Mouse (Mus musculus): ENCODE measurements around the gene Astn2.

Gene Astn2

DNA sequence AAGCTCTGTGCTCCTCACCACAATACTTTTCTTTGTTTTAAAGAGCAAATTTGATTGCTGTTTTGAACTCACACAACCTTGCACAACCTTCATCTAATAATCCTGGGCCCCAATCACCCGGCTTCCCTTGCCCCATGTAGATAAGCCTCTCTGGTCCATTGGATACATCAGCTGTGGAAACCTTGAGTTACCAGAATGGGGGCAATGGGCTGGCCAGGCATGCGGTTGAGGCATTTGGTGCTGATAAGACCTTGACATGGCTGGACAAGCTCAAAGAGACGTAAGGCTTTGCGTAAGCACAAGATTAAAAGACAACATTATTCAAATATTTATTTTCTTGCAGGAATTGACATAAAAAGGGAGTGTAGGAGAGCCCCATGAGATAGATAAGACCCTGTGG lies 988.9 kb downstream of the Astn2 start:
- no peak for DNase-seq (ENCODE audit: low spot score)

DNA sequence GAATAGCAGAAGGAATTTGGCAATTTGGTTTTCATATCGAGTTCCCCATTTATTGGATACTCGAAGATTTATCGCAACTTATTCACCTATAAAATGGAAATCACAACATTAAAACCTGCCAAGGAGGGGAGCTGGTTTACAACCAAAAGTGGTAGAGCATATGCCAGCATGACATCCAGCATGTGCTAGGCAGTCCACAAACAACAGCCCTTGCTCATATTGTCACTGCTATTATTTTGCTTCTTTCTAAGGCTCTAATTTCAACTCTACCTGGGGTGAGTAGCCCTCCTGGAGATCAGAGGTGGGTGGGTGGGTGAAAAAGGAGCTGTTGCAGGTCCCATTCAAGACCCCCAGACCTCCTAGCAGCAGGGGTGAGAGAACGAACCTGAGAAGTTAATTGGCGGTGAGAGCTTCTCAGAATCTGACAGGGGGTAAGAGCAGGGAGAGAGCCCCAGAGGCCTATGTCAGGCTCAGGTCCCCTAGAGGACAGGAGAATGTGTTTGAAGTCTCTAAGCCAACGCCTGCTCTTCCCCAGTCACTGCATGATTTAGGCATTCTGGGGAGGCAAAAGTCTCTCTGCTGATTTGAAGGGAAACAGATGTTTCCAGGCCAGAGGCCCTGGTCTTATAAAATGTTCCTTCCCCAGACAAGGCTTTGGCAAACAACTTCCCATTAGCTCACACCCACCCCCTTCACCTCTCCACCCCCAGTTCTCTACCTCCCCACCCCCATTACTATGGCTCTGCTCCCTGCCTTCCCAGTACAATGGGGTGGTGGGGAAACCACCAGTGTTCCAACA lies 1001.4 kb downstream of the Astn2 start:
- DNase-seq (ENCODE audit: low spot score), result peak; percentile 65

DNA sequence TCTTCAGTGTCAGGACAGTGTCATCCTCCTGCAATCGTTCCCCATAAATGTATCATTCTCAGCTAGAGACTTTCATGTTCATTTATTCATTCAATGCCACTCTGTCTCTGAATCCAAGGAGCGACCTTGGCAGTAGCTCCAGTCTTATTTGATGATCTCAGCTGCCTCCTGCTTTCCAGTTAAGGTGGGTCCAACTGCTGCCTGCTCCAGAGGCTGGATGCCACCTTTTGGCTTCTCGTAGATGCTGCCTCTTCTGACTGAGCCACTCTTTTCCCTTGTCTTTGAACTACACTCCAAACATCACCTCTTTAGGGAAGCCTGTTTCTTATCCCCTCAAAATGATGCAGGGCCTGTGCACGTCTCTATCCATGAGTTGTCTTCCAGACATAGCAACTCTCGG lies 1002.1 kb downstream of the Astn2 start:
- no peak for DNase-seq (ENCODE audit: low spot score)

DNA sequence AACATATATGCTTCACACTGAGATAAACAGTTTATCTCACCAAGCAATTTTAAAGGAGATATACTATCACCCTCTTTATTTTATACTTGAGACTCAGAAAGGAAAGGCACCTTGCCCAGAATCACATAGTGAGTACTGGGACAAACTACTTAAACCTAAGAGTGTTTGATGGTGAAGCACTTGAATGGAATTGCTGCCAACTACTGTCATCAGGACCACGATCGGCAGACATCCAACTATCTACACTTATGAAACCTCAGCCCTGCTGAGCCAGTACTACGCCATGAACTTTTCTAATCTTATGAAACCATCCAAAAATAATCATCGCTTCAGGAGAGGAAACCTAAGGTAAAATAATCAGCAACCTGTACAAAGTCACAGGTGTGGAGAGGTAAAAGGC lies 1005.0 kb downstream of the Astn2 start:
- DNase-seq (ENCODE audit: low spot score), result no peak

DNA sequence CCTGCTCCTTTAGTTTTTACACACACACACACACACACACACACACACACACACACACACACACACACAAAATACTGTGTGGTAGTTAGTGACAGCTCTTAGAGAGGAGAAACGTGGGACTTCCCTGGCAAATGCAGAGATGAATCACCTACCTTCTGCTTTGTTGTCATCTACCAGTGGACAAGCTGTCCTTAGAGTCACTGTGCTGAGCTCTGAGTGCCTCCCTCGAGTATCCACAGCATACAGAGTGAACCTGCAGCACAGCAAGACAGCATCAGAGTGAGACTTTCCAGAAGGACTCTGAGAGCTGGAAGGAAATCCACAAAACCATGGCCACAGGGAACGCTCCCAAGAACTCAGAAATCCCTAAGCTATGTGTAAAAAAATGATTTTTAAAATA lies 1007.6 kb downstream of the Astn2 start:
- DNase-seq (ENCODE audit: low spot score), result no peak

DNA sequence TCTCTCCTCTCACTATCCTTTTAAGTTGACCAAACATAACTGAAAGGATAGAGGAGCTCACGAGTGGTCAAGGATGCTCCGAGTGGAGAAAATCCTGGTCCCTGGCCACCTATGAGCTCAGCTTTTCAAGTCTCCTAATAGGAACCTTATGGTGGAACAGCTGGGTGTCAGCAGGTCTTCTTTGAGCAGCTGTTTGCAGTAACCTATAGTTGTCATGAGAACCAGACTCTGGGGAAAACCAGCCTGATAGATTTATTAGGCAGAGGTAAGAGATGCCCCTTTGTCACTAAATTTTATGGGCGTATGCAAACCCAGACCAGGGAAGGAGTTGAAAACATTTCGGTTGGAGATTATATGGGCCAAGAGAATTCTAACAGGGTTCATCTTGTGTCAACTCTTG lies 1013.4 kb downstream of the Astn2 start:
- peak; percentile 66 for DNase-seq (ENCODE audit: low spot score)

DNA sequence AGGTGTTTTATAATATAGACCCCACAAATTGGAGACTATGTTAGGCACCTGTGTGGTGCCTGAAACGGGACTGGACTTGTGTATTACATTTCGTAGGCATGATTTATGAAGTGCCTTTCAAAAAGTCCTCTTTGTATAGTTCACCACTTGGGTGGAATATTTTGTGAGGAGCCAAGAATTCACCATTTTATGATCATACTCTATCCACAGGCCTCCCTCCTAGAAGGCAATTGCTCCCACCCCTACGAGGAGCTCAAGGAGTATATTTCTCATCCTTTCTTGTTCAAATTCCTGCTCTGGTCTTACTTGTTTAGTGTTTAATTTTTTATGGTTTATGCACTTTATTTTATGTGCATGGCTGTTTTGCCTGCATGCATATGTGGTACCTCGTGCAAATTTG lies 1021.3 kb downstream of the Astn2 start:
- no peak for DNase-seq (ENCODE audit: low spot score)

DNA sequence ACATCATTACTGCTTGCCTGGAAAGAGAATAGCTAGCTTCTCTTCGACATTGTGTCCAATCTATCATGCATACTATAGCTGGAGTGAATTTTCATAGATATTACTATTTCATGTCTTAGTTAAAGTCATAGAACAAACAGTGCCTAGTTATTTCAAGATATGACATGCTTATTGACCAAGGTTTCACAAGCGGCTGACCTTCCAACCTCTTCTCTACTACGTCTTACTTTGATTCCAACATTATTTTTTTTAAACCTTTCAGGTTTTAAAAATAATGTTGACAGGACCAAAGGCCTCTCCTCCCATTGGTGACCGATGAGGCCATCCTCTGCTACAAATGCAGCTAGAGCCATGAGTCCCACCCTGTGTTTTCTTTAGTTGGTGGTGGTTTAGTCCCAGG lies 1025.0 kb downstream of the Astn2 start:
- no peak for DNase-seq (ENCODE audit: low spot score)

DNA sequence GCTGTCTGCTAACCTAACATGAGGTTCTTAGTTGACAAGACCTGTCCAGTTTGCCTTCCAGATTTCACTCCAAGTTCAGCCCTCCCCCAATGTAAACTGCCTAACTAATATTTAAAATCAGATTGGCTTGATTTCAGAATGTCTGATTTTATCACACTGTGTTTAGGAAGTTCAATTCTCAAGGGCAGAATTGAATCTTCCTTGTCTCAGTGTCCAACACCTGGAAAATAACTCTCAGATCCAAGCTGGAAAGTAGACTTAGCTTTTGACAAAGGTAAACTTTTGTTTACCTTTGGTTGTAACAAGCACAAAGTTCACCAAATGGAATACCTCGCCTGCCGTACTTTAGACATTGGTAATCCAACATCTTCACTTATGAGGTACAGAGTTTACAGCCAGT lies 1027.8 kb downstream of the Astn2 start:
- no peak for DNase-seq (ENCODE audit: low spot score)

DNA sequence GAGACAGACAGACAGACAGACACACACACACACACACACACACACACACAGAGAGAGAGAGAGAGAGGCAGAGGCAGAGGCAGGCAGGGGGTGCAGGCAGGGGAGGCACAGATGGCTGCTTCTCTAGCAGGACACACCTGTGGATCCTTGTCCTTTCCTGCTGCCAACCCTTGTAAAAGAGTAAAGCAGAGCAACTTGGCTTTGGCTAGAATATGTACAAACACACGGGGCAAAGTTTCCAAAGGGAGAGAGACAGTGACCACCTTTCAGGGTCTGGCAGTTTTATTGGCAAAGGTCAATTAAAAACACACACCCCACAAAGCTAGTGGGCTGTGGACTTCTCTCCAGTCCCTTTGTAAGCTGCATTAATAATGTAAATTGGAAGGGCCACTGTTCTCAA lies 1030.6 kb downstream of the Astn2 start:
- no peak for DNase-seq (ENCODE audit: low spot score)

DNA sequence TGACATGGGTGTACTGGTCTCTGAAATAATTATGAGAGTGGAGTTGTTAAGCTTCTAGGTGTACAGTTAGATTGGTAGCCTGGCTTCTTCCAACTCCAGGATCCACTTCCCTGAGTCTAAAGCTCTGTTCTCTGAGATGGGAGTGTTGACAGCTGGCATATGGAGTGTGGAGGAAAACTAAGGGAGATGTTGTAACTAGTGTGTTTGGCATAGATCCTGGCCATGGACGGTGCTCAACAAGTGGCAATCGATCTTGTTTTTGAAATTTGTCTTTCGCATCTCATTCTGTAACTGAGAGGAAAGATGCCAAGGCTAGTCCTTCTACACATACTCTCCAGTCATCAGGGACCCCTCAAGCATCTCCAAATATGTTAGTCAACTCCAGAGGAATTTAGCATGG lies 1031.7 kb downstream of the Astn2 start:
- no peak for DNase-seq (ENCODE audit: low spot score)

DNA sequence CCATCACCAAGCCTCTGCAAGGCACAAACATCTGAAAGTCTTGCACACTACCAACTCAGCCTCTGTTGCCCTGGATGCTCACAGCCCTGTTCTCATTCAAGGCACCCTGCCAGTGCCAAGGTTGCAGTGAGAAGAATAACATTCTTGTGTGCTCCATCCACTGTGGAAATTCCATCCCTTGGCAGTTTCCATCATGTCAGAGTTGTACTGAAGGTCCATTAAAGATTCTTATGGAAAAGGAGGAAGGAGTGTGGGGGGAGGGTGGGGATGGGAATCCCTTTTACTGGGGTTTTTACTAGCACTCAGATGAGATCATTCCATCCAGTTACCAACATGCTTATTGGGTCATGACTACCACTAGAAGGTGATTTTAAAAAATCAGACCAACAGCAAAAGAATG lies 1037.3 kb downstream of the Astn2 start:
- DNase-seq (ENCODE audit: low spot score), result no peak

DNA sequence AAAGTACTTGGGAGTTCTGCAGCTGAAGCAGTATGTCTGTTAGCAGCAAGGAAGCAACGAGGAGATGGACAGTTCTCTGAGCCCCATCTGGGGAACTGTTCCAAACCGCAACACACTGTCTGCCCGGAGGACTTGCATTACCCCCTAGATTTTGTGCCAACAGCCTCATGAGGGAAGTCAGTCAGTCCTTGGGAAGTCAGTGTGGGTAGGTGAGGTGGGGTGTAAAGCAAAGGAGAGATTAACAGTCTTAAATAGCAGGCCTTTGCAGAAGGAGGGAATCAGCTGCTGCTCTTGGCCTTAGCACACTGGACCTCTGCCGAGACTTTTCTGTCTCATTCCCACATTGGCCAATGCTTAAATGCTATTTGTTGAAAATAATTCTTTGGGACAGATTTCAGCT lies 1049.8 kb downstream of the Astn2 start:
- DNase-seq (ENCODE audit: low spot score), result no peak

DNA sequence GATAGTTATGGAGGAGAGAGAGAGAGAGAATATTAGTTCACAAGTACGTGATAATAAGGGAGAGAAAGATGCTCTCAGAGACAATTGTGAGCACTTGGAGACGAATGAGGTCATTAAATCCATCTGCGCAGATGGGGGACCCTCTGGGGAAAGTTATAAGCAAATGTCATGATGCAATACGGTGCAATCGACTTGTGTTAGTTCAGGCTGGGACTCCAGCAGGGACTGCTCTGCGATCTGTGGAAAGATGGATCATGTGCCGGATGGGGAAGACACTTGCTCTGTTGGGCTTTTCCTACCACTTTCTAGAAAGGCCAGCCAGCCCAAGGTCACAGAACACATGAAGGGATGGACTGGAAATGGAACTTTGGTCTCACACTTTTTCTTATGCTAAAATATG lies 1053.9 kb downstream of the Astn2 start:
- DNase-seq (ENCODE audit: low spot score), result no peak

DNA sequence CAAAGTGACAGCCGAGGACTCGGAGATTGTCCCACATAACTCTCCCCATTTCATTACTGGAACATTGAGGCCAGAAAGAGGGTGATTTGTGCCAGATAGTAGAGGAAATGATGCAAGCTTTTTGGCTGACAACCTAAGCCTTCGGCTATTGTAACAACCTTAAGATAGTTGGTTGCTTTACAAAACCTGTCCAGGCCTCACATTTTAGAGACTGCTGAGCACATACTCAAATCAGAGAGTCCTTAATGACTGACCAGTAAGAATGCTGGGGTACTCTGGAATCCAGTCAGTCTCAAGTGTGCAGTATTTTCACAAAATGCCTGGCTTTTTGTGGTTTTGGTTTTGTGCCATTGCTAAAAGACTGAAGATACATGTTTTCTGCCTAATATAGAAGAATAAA lies 1062.6 kb downstream of the Astn2 start:
- no peak for DNase-seq (ENCODE audit: low spot score)

DNA sequence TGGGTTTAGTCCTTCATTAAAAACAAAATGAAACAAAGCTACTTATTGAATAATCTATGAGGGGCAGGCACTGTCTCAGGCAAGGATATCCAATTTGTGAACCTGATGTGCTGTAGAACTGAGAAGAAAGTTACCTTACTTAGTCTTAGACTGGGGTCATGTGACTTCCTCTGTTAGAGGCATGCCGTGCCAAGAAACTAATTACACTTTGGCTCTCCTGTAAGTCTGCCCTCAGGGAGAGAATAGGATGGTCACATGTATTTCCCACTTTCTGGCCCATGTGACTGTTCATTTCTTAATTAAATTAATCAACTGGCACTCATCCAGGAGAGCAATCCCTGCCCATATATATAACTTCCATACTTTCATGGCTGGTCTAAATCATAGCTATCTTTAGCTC lies 1070.7 kb downstream of the Astn2 start:
- no peak for DNase-seq (ENCODE audit: low spot score)
